Mouse (Mus musculus): Measurements from ENCODE around the gene Mt2.

The Mt2 gene

GRCm38 (mm10) chr8:94172809-94173732 is 607 bp downstream of the Mt2 start:
- DNase-seq (ENCODE audit: low read depth, low spot score) = peak; percentile 31

- no peak for DNase-seq (ENCODE audit: low read depth, low spot score)
These were observed 1.5 kb downstream of the Mt2 start for GRCm38 (mm10) chr8:94173848-94174403.

- DNase-seq (ENCODE audit: low read depth, low spot score) = no peak
These were observed 2.3 kb downstream of the Mt2 start for GRCm38 (mm10) chr8:94174619-94175213.

GRCm38 (mm10) chr8:94177716-94178390 is 5.4 kb downstream of the Mt2 start:
- DNase-seq (ENCODE audit: low read depth, low spot score) = no peak

- peak; percentile 98 for DNase-seq (ENCODE audit: low read depth, low spot score)
These were observed 6.6 kb downstream of the Mt2 start, which contains the start of gene Mt1 for GRCm38 (mm10) chr8:94178857-94179712. Gene Mt1, plus strand, starts transcription at chr8:94179082.

GRCm38 (mm10) chr8:94179713-94180560 is 7.5 kb downstream of the Mt2 start:
- peak; percentile 61 for DNase-seq (ENCODE audit: low read depth, low spot score)

- DNase-seq (ENCODE audit: low read depth, low spot score) = no peak
These were observed 8.1 kb downstream of the Mt2 start for GRCm38 (mm10) chr8:94180561-94180908.

- no peak for DNase-seq (ENCODE audit: low read depth, low spot score)
These were observed 9.8 kb downstream of the Mt2 start for GRCm38 (mm10) chr8:94182055-94182929.

GRCm38 (mm10) chr8:94183117-94183516 is 10.7 kb downstream of the Mt2 start:
- DNase-seq (ENCODE audit: low read depth, low spot score) = peak; percentile 90

- DNase-seq (ENCODE audit: low read depth, low spot score) = no peak
These were observed 11.9 kb downstream of the Mt2 start for GRCm38 (mm10) chr8:94184357-94184843.

GRCm38 (mm10) chr8:94185791-94186190 is 13.3 kb downstream of the Mt2 start:
- DNase-seq (ENCODE audit: low read depth, low spot score) = no peak

- peak; percentile 88 for DNase-seq (ENCODE audit: low read depth, low spot score)
These were observed 14.1 kb downstream of the Mt2 start for GRCm38 (mm10) chr8:94186542-94186941.

GRCm38 (mm10) chr8:94187290-94188002 is 15.0 kb downstream of the Mt2 start:
- DNase-seq (ENCODE audit: low read depth, low spot score) = peak; percentile 56

- DNase-seq (ENCODE audit: low read depth, low spot score) = peak; percentile 58
These were observed 17.0 kb downstream of the Mt2 start for GRCm38 (mm10) chr8:94189275-94190031.

- DNase-seq (ENCODE audit: low read depth, low spot score) = peak; percentile 31
These were observed 18.7 kb downstream of the Mt2 start for GRCm38 (mm10) chr8:94191101-94191691.

- DNase-seq (ENCODE audit: low read depth, low spot score) = no peak
These were observed 20.5 kb downstream of the Mt2 start for GRCm38 (mm10) chr8:94192926-94193325.

GRCm38 (mm10) chr8:94194591-94195223 is 22.2 kb downstream of the Mt2 start:
- DNase-seq (ENCODE audit: low read depth, low spot score) = peak; percentile 73
